Mouse (Mus musculus) hindbrain, embryonic 12.5 days (tissue): ENCODE measurements around the gene Zfhx3. TPM values are rescaled to one million over a fixed set of nuclear protein-coding genes. Genes with fewer than 3 reads are reported as not detected.
A peak's percentile ranks its signal among the peaks of the same experiment; 100 is the strongest.
"Not testable (repeated sequence)": the region's sequence is repeated elsewhere in the genome, so short reads cannot be mapped to it uniquely, and the experiment has no call there.

Experiments
- ATAC-seq: fragments of 200-750 bp; cut with Nextera tagmentation; 2 replicates; pipeline ENCODE4 v1.8.0; 2017; ENCODE audit warnings: moderate TSS enrichment; ENCODE audit not compliant: low FRiP score
- H3K27ac ChIP-seq: fragments of 300-500 bp; sonication (generic); 2 replicates; pipeline ENCODE4 v1.5.1; 2016; ENCODE audit warnings: mild to moderate bottlenecking
- H3K27me3 ChIP-seq: fragments of 300-500 bp; sonication (generic); 2 replicates; pipeline ENCODE4 v1.6.1; 2016; ENCODE audit warnings: mild to moderate bottlenecking
- H3K36me3 ChIP-seq: fragments of 300-500 bp; sonication (generic); 2 replicates; pipeline ENCODE4 v1.6.1; 2016; ENCODE audit warnings: mild to moderate bottlenecking
- H3K4me1 ChIP-seq: fragments of 300-500 bp; sonication (generic); 2 replicates; pipeline ENCODE4 v1.6.1; 2016
- H3K4me2 ChIP-seq: fragments of 300-500 bp; sonication (generic); replicated peaks from 2 replicates; pipeline ENCODE4 v1.6.1; 2016; ENCODE audit warnings: mild to moderate bottlenecking
- H3K4me3 ChIP-seq: fragments of 300-500 bp; sonication (generic); 2 replicates; pipeline ENCODE4 v1.5.1; 2016; ENCODE audit warnings: mild to moderate bottlenecking
- H3K9ac ChIP-seq: fragments of 300-500 bp; sonication (generic); 2 replicates; pipeline ENCODE4 v1.6.1; 2016; ENCODE audit warnings: mild to moderate bottlenecking, moderate library complexity
- H3K9me3 ChIP-seq: fragments of 300-500 bp; sonication (generic); replicated peaks from 2 replicates; pipeline ENCODE4 v1.6.1; 2016; ENCODE audit warnings: mild to moderate bottlenecking
- WGBS: fragments of 180-500 bp; shearing (Covaris S2); methylation state at CpG from one replicate; pipeline ENCODE4 v1.1.7; 2016; 5-methylcytosine and 5-hydroxymethylcytosine counted together
- polyA plus RNA-seq: library from polyadenylated mRNA; unstranded; fragments of >200 nt; fragmentation: Nextera tagmentation; extraction: Ambion mirVana; gene quantifications from 2 replicates; pipeline ENCODE4 v1.2.1, GENCODE M21; 2016

Zfhx3 gene
- polyA plus RNA-seq: 56.8 and 64.7 TPM in 2 replicates

DNA sequence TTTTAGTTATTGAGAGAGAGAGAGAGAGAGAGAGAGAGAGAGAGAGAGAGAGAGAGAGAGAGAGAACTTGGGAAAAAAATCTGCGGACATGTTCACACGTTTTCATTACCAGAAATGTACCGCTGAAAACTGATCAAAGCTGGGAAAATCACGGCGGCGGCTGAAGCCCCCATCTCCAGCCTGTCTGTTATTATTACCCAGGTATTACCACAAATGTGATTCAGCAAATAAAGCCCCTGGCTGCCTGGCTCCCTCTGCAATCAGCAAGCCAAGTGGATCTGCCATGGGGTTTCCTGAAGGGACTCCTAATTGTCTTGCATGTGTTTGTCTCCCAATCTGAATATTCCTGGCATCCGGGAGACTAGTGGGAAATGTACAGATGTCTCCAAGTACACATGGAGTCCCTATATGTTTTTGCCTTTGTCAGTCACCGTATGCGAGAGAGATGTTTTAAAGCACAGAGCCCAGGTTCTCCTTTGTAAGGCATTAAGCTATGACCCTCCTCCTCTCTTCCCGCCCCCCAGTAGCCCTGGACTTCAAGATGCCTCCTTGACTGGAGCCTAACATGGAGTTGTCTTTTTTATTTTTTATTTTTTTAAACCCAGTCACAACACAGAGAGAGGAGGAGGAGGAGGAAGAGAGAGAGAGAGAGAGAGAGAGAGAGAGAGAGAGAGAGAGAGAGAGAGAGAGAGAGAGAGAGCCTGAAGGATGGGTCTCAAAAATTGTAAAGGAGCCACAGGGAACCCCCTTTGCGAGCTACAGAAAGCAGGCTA lies at the start of gene Zfhx3:
Zfhx3 (plus strand) TSS at position 723 of the 773 bp plus-strand sequence.
- ATAC-seq: no peak
- Histone ChIP-seq H3K36me3 (no peaks in the 10 kb centered on the region), H3K9ac (peak within 1 kb of the TSS; percentile 56), H3K4me1 (peaks cover 55% of the 10 kb centered on the region), H3K4me2 (peak within 1 kb of the TSS; percentile 62), H3K9me3 (no peaks in the 10 kb centered on the region), H3K27me3 (peaks cover 7% of the 10 kb centered on the region; the same call in 1 of the 2 replicates), H3K27ac (peak within 1 kb of the TSS; percentile 91), H3K4me3 (peak within 1 kb of the TSS; percentile 20)
- WGBS: 17% methylated on average over 11 of the region's 11 CpGs

DNA sequence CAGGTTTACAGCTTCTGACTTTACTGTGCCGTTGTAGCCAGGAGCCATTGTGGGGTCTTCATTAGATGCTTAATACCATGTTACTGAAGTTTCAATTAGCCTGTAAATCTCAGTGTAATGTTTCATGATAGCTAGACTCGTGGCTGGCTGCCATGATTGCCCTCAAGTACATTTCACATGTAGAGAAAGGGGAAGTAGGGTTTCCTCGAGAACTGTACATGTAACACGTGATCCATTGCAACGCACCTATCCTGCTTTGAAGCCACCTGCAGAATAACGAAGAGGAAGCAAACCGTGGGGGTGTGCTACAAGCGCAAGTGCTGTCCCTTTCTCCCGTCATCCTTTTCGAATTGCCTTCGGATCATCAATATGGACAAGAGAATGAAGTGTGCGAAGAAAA lies 23.5 kb upstream of the Zfhx3 start:
- peak overlapping the region; percentile 50 for H3K27ac ChIP-seq
- 88% methylated on average over 12 of the region's 12 CpGs for WGBS

DNA sequence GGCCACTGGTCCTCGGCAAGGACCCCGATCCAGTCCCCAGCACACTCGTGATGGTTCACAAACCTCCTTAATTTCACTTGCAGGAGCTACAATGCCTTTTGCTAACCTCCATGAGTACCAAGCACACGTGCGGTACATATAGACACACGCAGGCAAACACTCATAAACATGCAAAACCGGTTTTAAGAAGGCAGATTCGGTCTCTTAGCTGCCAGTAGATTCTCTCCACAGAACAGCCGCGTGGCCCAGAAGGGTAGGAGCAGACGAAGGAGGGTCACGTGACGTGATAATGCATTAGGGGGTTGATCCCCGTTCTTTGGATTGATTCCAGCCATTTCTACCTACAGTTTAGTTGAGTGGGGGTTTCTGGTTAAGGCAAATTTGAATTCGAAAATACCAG lies 16.3 kb upstream of the Zfhx3 start:
- no peaks in the 10 kb centered on the region for H3K27me3 ChIP-seq

More for the DNA sequence above, 23.5 kb upstream of the Zfhx3 start:
- Histone ChIP-seq H3K9me3 (no peaks in the 10 kb centered on the region), H3K36me3 (no peaks in the 10 kb centered on the region), H3K4me2 (no peak overlapping the region), H3K4me1 (peaks cover 4% of the 10 kb centered on the region), H3K4me3 (no peak overlapping the region), H3K9ac (no peak overlapping the region), H3K27me3 (no peaks in the 10 kb centered on the region)
- no peak for ATAC-seq

DNA sequence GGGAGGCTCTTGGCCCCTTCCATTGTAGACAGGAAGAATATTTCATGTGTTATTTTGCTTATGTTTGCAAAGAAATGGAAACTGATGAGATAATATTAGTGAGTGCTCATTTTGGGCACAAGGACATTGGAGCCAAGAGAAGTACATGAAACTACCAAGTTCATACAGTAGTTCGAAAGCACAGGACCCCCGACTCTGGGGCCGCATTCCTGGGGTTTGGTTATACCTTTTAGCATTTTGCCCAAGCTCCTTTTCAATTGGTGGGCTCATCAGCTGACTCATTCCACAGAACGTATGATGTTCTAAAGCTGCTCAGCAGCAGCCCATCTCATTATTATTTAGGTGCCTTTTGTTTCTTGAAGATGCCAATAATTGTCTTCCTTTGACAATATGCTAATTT lies 5.7 kb upstream of the Zfhx3 start:
- peaks cover 18% of the 10 kb centered on the region for H3K4me1 ChIP-seq
- no peaks in the 10 kb centered on the region for H3K9me3 ChIP-seq
- H3K4me2 ChIP-seq: no peak overlapping the region
- no peak overlapping the region for H3K4me3 ChIP-seq
- no peak overlapping the region for H3K27ac ChIP-seq
- no peaks in the 10 kb centered on the region for H3K36me3 ChIP-seq
- ATAC-seq: no peak
- H3K27me3 ChIP-seq: no peaks in the 10 kb centered on the region
- 90% methylated on average over 4 of the region's 4 CpGs for WGBS
- H3K9ac ChIP-seq: no peak overlapping the region

More for the DNA sequence above, 16.3 kb upstream of the Zfhx3 start:
- 86% methylated on average over 15 of the region's 15 CpGs for WGBS
- Histone ChIP-seq H3K9me3 (no peaks in the 10 kb centered on the region), H3K9ac (no peak overlapping the region), H3K4me1 (no peaks in the 10 kb centered on the region), H3K27ac (no peak overlapping the region; the same call in 1 of the 2 replicates), H3K4me2 (no peak overlapping the region), H3K4me3 (no peak overlapping the region), H3K36me3 (no peaks in the 10 kb centered on the region)
- no peak for ATAC-seq

DNA sequence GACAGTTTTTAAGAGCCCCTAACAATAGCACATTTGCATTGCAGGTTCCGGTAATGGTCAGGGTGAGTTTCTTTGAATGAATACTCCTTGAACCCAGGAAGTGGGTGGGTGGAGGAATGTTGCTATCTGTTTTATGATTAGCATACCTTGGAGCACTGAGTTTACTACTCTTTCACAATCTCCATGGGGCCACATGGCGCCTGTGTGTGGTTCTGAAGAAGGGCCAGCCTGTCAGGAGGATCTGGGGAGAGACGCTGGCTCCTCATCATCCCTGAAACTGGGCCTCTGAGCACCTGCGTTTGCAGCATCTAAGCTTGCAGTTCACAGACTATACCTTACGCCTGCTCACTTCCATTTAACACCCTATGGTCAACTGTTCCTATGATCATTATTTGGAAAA lies 4.2 kb upstream of the Zfhx3 start:
- not testable (repeated sequence) for H3K27ac ChIP-seq, H3K27me3 ChIP-seq, H3K4me3 ChIP-seq, H3K4me2 ChIP-seq, H3K9ac ChIP-seq, H3K36me3 ChIP-seq, H3K9me3 ChIP-seq, ATAC-seq
- 91% methylated on average over 5 of the region's 5 CpGs for WGBS
- H3K4me1 ChIP-seq: peaks cover 33% of the 10 kb centered on the region

DNA sequence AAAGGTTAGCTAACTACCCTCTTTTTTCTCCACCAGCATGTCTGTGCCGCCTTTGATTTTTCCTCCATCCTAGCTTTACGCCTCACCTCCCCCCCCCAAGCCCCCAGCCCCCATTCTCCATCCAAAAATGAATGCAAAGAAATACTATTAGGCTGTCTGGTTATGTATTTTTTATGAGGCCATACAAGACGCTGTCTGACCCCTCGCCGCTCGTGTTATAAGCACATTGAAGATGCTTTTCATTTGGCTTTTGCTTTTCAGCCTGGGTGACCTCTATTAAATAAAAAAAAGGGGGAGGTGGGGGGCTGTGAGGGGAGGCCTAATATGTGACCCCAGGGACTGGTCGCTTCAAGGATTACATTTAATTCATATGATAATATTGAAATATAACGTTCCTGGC lies 2.3 kb upstream of the Zfhx3 start:
- H3K4me1 ChIP-seq: peaks cover 46% of the 10 kb centered on the region
- no peak overlapping the region for H3K4me3 ChIP-seq
- H3K27ac ChIP-seq: peak overlapping the region; percentile 86
- no peak for ATAC-seq
- H3K9me3 ChIP-seq: no peaks in the 10 kb centered on the region
- H3K36me3 ChIP-seq: no peaks in the 10 kb centered on the region
- 49% methylated on average over 8 of the region's 8 CpGs for WGBS
- H3K27me3 ChIP-seq: peaks cover under 1% of the 10 kb centered on the region; the same call in 1 of the 2 replicates
- H3K9ac ChIP-seq: no peak overlapping the region
- no peak overlapping the region for H3K4me2 ChIP-seq

DNA sequence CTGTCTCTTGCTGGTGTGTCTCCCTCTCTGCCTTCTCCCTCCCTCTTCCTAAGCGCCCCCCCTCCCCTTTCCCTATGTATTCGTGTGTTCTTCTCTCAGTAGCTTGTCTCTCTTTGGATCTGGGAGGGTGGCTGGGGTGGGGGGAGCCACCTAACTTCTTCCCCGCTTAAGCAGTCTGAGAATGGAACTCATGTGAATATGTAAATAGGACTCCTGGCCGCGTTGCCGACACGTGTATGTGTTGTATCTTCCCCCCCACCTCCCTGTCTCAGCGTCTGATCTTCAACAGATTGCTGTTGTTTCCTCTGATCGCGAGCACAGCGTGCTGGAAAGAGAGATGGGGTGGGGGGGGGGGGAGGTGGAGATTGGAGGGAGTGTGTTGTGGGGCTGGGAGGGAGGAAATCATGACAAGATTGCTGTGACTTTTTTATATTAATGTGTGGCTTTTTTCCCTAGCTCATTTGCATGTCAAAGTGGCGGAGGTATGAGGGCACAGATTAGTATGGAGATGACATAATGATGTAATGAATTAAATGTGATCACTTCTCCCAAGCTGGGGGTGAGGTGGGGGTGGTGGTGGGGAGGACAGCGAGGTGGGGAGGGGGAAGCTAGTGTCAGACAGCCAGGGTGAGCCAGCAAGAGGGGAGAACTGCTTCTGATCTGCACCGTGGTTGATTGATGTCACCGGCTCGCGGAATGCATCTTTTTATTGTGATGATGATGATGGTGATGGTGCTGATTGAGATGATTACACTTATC lies 487 bp downstream of the Zfhx3 start:
- Histone ChIP-seq H3K4me3 (peak overlapping the region; percentile 20), H3K9ac (peak overlapping the region; percentile 56), H3K4me1 (peaks cover 59% of the 10 kb centered on the region), H3K4me2 (peak overlapping the region; percentile 62), H3K9me3 (no peaks in the 10 kb centered on the region), H3K27me3 (peaks cover 7% of the 10 kb centered on the region; the same call in 1 of the 2 replicates), H3K36me3 (no peaks in the 10 kb centered on the region), H3K27ac (peak overlapping the region; percentile 91)
- peak; percentile 69 for ATAC-seq
- WGBS: 0% methylated on average over 16 of the region's 17 CpGs

DNA sequence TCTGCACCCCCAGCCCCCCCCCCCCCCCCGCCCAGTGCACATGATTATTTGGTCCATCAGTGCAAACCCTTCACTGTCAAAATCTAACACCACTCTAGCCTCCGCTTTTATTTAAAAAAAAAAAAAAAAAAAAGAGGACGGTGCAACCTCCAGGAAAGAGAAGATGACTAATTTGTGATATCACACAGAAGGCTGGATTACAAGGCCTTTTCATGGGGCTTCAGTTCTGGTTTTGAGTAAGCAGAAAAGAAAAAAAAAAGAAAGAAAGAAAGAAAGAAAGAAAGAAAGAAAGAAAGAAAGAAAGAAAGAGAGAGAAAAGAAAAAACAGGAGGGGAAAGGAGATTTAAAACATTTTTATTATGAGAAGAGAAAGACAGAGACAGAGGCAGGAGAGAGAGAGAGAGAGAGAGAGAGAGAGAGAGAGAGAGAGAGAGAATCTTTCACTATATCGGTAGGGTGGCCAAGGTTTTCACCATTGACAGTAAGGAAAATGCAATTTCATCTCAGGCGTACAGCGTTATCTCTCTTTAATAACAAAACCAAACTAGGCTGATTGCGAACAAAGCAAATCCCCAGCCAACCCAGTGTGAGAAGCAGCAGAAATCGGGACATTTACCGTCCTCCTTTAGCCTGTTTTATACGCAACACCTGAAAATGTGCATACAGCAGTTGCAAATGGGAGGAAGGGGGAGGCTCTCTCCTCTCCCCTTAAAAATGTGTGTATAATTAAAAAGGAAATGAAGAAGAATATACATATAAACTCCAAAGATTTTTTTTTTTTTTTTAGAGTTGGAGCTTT lies 1.3 kb downstream of the Zfhx3 start:
- WGBS: 8% methylated on average over 10 of the region's 10 CpGs
- ATAC-seq: peak; percentile 36
- H3K9me3 ChIP-seq: no peaks in the 10 kb centered on the region
- peak overlapping the region; percentile 91 for H3K27ac ChIP-seq
- H3K4me2 ChIP-seq: peak overlapping the region; percentile 62
- H3K27me3 ChIP-seq: peaks cover 7% of the 10 kb centered on the region; the same call in 1 of the 2 replicates
- peak overlapping the region; percentile 20; the same call in 1 of the 2 replicates for H3K4me3 ChIP-seq
- peak overlapping the region; percentile 59; the same call in 1 of the 2 replicates for H3K9ac ChIP-seq
- H3K36me3 ChIP-seq: no peaks in the 10 kb centered on the region
- peaks cover 59% of the 10 kb centered on the region for H3K4me1 ChIP-seq

DNA sequence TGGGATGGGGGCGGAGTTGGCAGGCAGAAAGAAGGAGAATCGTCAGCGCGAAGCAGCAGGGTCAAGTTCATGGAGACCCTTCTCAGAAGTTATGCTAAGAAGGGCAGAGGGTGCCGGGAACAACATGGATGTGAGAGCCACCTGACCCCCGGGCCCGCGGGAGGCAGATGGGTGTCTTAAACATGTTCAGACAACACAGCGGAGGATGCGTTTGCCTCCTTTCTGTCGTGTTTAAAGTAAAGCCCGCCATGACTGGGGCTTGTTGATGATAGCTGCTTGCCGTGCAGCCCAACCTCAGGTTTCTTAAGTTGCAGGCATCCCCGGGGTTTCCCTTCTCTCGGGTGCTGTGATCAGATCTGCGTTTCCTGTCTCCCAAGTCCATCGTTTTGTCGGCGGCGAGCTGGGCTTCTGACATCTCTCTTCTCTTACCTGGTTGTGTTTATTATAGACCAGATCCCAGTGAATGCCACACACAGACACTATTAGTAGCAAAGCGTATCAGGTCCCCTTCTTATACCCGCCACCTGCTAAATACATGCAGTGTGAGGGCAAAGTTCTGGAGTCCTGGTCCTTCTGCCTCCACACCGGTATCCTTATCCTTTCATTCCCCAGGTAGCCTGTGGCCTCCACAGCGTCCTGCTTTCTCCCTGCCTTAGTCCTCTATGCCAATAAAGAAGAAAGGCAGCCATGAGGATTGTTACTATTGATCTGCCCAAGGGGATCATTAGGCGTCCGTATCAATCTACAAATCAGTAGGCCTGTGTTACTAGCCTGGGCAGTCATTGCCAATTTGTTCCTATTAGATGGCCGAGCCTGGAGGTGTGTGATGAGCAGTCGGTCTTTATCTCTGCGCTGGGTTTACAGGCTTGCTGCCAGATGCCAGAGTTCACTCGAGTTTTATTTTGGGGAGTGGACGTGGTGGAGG lies 2.5 kb downstream of the Zfhx3 start:
- H3K36me3 ChIP-seq: no peaks in the 10 kb centered on the region
- ATAC-seq: no peak
- H3K4me3 ChIP-seq: peak overlapping the region; percentile 25
- 14% methylated on average over 31 of the region's 31 CpGs for WGBS
- H3K4me1 ChIP-seq: peaks cover 54% of the 10 kb centered on the region
- H3K9ac ChIP-seq: peak overlapping the region; percentile 59
- H3K4me2 ChIP-seq: peak overlapping the region; percentile 62
- H3K27me3 ChIP-seq: peaks cover 7% of the 10 kb centered on the region; the same call in 1 of the 2 replicates
- no peaks in the 10 kb centered on the region for H3K9me3 ChIP-seq
- H3K27ac ChIP-seq: peak overlapping the region; percentile 82

DNA sequence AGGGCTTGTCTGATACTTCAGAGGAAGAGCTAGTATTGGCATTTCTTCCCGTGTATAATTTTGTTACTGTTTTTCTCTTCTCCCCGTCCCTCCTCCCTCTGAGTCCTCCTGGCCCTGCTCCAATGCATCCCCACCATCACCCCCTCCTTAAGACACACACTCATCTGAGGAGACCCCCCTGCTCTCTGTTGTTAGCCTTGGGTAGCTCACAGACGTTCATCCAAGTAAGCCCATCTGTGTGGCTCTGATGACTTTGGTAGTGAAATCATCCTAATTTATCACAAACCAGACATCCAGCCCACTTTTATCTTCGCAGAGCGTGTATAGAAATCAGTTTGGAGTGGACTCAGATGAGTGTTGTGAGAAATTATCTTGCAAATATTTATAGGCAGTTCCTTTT lies 4.4 kb downstream of the Zfhx3 start:
- Histone ChIP-seq H3K27ac (peak overlapping the region; percentile 80), H3K9ac (no peak overlapping the region), H3K9me3 (no peaks in the 10 kb centered on the region), H3K27me3 (peaks cover 7% of the 10 kb centered on the region; the same call in 1 of the 2 replicates), H3K4me1 (peaks cover 43% of the 10 kb centered on the region), H3K4me3 (no peak overlapping the region), H3K4me2 (no peak overlapping the region), H3K36me3 (no peaks in the 10 kb centered on the region)
- ATAC-seq: no peak
- WGBS: 64% methylated on average over 5 of the region's 5 CpGs

DNA sequence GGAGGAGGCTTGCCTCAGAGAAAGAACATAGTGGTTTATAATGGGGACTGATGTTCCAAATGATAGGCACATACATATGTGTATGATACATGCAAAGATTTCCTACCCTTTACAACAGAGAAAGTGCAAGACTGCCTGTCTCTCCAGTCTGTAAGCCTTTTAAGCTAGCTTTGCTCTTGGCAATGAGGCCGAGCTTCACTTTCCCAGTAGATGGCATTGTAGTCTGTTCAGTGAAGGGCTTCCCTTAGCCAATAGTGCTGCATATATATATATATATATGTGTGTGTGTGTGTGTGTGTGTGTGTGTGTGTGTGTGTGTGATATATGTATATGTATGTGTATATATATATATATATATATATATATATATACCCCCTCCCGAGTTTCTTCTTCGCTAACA lies 13.4 kb downstream of the Zfhx3 start:
- Histone ChIP-seq H3K4me1 (peaks cover 12% of the 10 kb centered on the region), H3K9me3 (no peaks in the 10 kb centered on the region), H3K4me2 (no peak overlapping the region), H3K36me3 (no peaks in the 10 kb centered on the region), H3K27me3 (no peaks in the 10 kb centered on the region), H3K27ac (no peak overlapping the region), H3K9ac (no peak overlapping the region), H3K4me3 (no peak overlapping the region)
- ATAC-seq: no peak
- WGBS: 74% methylated on average over 3 of the region's 3 CpGs
